Mouse (Mus musculus) thymus, adult 2 months (tissue): ENCODE results near the gene Dnajc3.
A peak's percentile ranks its signal among the peaks of the same experiment; 100 is the strongest.

Source experiments
- CTCF ChIP-seq: fragments of 200-500 bp; IDR thresholded peaks from 2 replicates; pipeline ENCODE4 v1.5.1; 2012; ENCODE audit warnings: mild to moderate bottlenecking, control low read depth, low read length, moderate library complexity, borderline replicate concordance; ENCODE audit not compliant: control insufficient read depth, poor library complexity, insufficient read depth; ENCODE audit errors: extremely low read depth
- POLR2A ChIP-seq: fragments of 200-500 bp; IDR thresholded peaks from 2 replicates; pipeline ENCODE4 v1.6.1; 2012; ENCODE audit warnings: mild to moderate bottlenecking, low read length, control low read depth, moderate library complexity; ENCODE audit not compliant: control insufficient read depth, poor library complexity, insufficient read depth; ENCODE audit errors: extremely low read depth

GRCm38 (mm10) chr14:119006441-119007102, 68.8 kb downstream of the Dnajc3 start:
- TF ChIP-seq CTCF = peak; percentile 40; the same call in 1 of the 2 replicates
- TF ChIP-seq POLR2A = 0 out of 2 replicates have a peak, but pooled peaks have one; percentile 14
